Mouse (Mus musculus) forebrain, embryonic 12.5 days (tissue): ENCODE results near the gene Map3k20. TPM values are rescaled to one million over a fixed set of nuclear protein-coding genes. Genes with fewer than 3 reads are reported as not detected.

Experiments
- ATAC-seq: fragments of 200-750 bp; cut with Nextera tagmentation; 2 replicates; pipeline ENCODE4 v1.8.0; 2017; ENCODE audit warnings: moderate TSS enrichment; ENCODE audit not compliant: low FRiP score
- H3K27ac ChIP-seq: fragments of 300-500 bp; sonication (generic); 2 replicates; pipeline ENCODE4 v1.5.1; 2016; ENCODE audit warnings: mild to moderate bottlenecking
- H3K27me3 ChIP-seq: fragments of 300-500 bp; sonication (generic); 2 replicates; pipeline ENCODE4 v1.6.1; 2016; ENCODE audit warnings: mild to moderate bottlenecking
- H3K36me3 ChIP-seq: fragments of 300-500 bp; sonication (generic); replicated peaks from 2 replicates; pipeline ENCODE4 v1.6.1; 2016; ENCODE audit warnings: mild to moderate bottlenecking
- H3K4me1 ChIP-seq: fragments of 300-500 bp; sonication (generic); 2 replicates; pipeline ENCODE4 v1.6.1; 2016
- H3K4me2 ChIP-seq: fragments of 300-500 bp; sonication (generic); 2 replicates; pipeline ENCODE4 v1.6.1; 2016; ENCODE audit warnings: mild to moderate bottlenecking, moderate library complexity
- H3K4me3 ChIP-seq: fragments of 300-500 bp; sonication (generic); replicated peaks from 2 replicates; pipeline ENCODE4 v1.5.1; 2016; ENCODE audit warnings: mild to moderate bottlenecking
- H3K9ac ChIP-seq: fragments of 300-500 bp; sonication (generic); 2 replicates; pipeline ENCODE4 v1.6.1; 2016; ENCODE audit warnings: mild to moderate bottlenecking
- H3K9me3 ChIP-seq: fragments of 300-500 bp; sonication (generic); 2 replicates; pipeline ENCODE4 v1.6.1; 2016
- WGBS: fragments of 180-500 bp; shearing (Covaris S2); methylation state at CpG from one replicate; pipeline ENCODE4 v1.1.7; 2016; 5-methylcytosine and 5-hydroxymethylcytosine counted together
- polyA plus RNA-seq: library from polyadenylated mRNA; unstranded; fragments of >200 nt; fragmentation: Nextera tagmentation; extraction: Ambion mirVana; gene quantifications from 2 replicates; pipeline ENCODE4 v1.2.1, GENCODE M21; 2016

Map3k20 gene
- polyA plus RNA-seq, 1 experiment from 2014 or later: 7.0 TPM

DNA sequence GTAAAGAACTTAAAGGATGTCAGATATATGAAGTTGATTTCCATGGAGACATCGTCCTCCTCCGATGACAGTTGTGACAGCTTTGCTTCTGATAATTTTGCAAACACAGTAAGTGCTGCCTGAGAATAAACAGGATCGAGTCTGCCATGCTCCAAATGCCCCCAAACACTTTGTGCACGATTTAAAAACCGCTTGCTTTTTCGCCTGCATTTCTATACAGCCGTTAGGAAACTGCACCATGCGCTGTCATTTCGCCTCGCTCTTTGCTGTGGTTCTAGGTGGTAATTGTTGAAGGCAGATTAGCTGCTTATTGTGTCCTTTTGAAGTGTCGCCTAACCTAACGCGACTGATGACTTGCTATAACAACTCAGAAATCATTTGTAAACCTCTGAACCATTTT lies 193.5 kb downstream of the Map3k20 start:
- Histone ChIP-seq H3K9me3 (no peaks in the 10 kb centered on the region), H3K27ac (peak overlapping the region; percentile 21; the same call in 1 of the 2 replicates), H3K27me3 (peaks cover 8% of the 10 kb centered on the region), H3K4me3 (peak overlapping the region; percentile 80), H3K4me2 (peak overlapping the region; percentile 72), H3K9ac (0 out of 2 replicates have a peak overlapping the region, but pooled peaks have one; percentile 21), H3K36me3 (peaks cover 43% of the 10 kb centered on the region), H3K4me1 (peaks cover 36% of the 10 kb centered on the region)
- no peak for ATAC-seq
- 40% methylated on average over 13 of the region's 13 CpGs for WGBS

DNA sequence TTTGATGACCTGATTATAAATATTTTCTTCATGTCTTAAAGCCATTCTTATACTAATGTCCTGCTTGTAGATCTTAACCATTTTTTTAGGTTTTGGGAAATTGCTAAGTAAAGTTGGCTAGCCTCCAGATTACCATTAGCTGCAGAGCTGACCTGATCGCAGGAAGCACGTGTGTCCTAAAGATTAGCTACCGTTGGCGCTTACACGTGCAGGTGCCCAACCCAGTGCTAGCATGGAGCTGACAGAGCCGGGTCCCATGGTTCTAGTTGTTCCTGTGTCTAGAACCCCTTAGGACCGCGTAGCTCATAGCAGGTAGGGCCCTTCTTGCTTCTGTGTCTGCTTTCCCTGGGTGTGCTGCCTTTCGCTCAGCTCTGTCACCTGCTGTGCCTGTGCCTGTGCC lies 194.4 kb downstream of the Map3k20 start:
- no peak for ATAC-seq
- Histone ChIP-seq H3K4me2 (peak overlapping the region; percentile 72), H3K36me3 (peaks cover 52% of the 10 kb centered on the region), H3K27me3 (no peaks in the 10 kb centered on the region), H3K9ac (no peak overlapping the region), H3K4me3 (no peak overlapping the region), H3K27ac (no peak overlapping the region), H3K9me3 (no peaks in the 10 kb centered on the region), H3K4me1 (peaks cover 33% of the 10 kb centered on the region)
- 88% methylated on average over 9 of the region's 9 CpGs for WGBS

DNA sequence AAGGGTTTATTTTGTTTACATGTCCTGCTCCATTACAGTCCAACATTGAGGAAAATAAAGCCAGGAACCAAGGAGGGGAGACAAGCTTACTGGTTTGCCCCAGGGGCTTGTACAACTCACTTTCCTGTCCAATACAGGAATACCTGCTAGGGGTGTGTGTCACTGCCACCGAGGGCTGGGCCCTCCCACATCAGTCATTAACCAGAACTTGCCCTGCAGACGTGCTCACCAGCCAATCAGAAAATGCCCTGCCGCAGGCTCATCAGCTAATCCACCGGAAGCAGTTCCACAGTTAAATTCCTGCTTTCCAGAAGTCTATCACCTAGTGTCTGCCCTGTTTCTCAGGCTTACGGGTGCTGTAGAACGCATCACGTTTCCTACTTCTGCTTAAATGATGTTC lies 206.2 kb downstream of the Map3k20 start:
- peaks cover 3% of the 10 kb centered on the region; the same call in 1 of the 2 replicates for H3K27me3 ChIP-seq
- H3K27ac ChIP-seq: no peak overlapping the region
- H3K9me3 ChIP-seq: no peaks in the 10 kb centered on the region
- H3K4me2 ChIP-seq: no peak overlapping the region
- H3K4me1 ChIP-seq: no peaks in the 10 kb centered on the region
- H3K4me3 ChIP-seq: no peak overlapping the region
- WGBS: 58% methylated on average over 7 of the region's 7 CpGs
- ATAC-seq: no peak
- no peak overlapping the region for H3K9ac ChIP-seq
- H3K36me3 ChIP-seq: peaks cover 10% of the 10 kb centered on the region

Other genes with a start within 250 kb of the Map3k20 start
- 228 and 252 TPM in 2 replicates for gene Cdca7, start 190.5 kb downstream of the Map3k20 start, polyA plus RNA-seq